ENCODE assay signal across 18 mouse cellular contexts in the genomic region with DNA sequence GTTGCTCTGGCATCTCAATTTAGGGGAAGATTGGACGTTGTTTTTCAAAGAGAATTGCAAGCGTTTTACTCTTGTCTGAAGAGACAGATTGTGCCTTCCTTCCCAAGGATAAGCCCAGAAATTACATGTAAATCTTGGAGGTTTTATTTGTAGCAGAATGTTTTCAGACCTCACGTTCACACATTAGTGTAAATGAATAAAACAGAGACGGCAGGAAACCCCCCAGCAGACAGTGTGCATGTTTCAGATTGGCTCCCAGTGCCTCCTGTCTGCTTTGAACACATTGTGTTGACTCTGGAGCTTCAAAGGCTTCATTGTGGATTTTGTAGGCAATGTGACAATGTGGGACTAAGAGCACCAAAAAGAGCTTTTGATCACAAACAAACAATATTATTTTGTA.
"Had no signal": no experiment of that assay in that cellular context is flagged by ENCODE, and none has a peak within 500 bp of the region (broad histone marks: within the 10 kb centered on the region; RNA-seq: fewer than 3 reads in every experiment).

No protein-coding gene starts in this region.

- H3K9me3 ChIP-seq: midbrain, embryonic 10.5 days; midbrain, embryonic 12.5 days; neural tube, embryonic 13.5 days; neural tube, embryonic 15.5 days had no signal

- H3K36me3 ChIP-seq: midbrain, embryonic 10.5 days; midbrain, embryonic 12.5 days; neural tube, embryonic 13.5 days; neural tube, embryonic 15.5 days had no signal

- H3K27ac ChIP-seq: midbrain, embryonic 10.5 days; midbrain, embryonic 12.5 days; neural tube, embryonic 13.5 days; neural tube, embryonic 15.5 days had no signal

- H3K4me2 ChIP-seq: lung, embryonic 14.5 days; midbrain, embryonic 12.5 days; neural tube, embryonic 13.5 days; neural tube, embryonic 15.5 days had no signal

- DNase-seq: lung, embryonic 14.5 days; lung, postnatal 10 days; lung, postnatal 4 days; midbrain, embryonic 14.5 days; retina, postnatal 1 day; right cerebral cortex, adult 18-20 months; right cerebral cortex, postnatal 25 days; right cerebral cortex, postnatal 4 days; spleen, adult 18-20 months; thymus, adult 2 months; thymus, postnatal 25 days; thymus, postnatal 4 days had no signal

- H3K4me3 ChIP-seq: midbrain, embryonic 10.5 days; midbrain, embryonic 12.5 days; myocyte; neural tube, embryonic 13.5 days; neural tube, embryonic 15.5 days had no signal

- H3K27me3 ChIP-seq: midbrain, embryonic 12.5 days; neural tube, embryonic 13.5 days; neural tube, embryonic 15.5 days had no signal

- H3K9ac ChIP-seq: lung, embryonic 14.5 days; midbrain, embryonic 12.5 days; neural tube, embryonic 13.5 days; neural tube, embryonic 15.5 days had no signal

- ATAC-seq: midbrain, embryonic 16.5 days had no signal
